Mouse (Mus musculus) kidney, postnatal 36 days (tissue): ENCODE results near the gene Dpyd.

Source experiments
- DNase-seq, 2 experiments: peaks; one replicate each; pipeline ENCODE4 v3.0.0; 2021 to 2022; ENCODE audit warnings: mixed read lengths in 2 of 2

The Dpyd gene

GRCm38 (mm10) chr3:118561554-118562310 lies at the start of gene Dpyd:
TSS of gene Dpyd (plus strand) at chr3:118562129.
- peak; percentile 89 to 91 for DNase-seq

GRCm38 (mm10) chr3:118537676-118538075 lies 24.3 kb upstream of the Dpyd start:
- DNase-seq, result peak in 1 of 2 experiments; percentile 2

- DNase-seq, result no peak
Observed at GRCm38 (mm10) chr3:118541766-118542165, 20.2 kb upstream of the Dpyd start.

GRCm38 (mm10) chr3:118547551-118548210 lies 14.2 kb upstream of the Dpyd start:
- no peak for DNase-seq

GRCm38 (mm10) chr3:118557605-118558004 lies 4.3 kb upstream of the Dpyd start:
- no peak for DNase-seq

- DNase-seq, result peak in 1 of 2 experiments; percentile 12
Observed at GRCm38 (mm10) chr3:118559936-118560335, 2.0 kb upstream of the Dpyd start.

GRCm38 (mm10) chr3:118562311-118562671 lies 362 bp downstream of the Dpyd start:
- peak in 1 of 2 experiments; percentile 22 for DNase-seq

- DNase-seq, result peak; percentile 29 to 58
Observed at GRCm38 (mm10) chr3:118566779-118567178, 4.8 kb downstream of the Dpyd start.

- DNase-seq, result no peak
Observed at GRCm38 (mm10) chr3:118570197-118570596, 8.3 kb downstream of the Dpyd start.

- DNase-seq, result no peak
Observed at GRCm38 (mm10) chr3:118590559-118590958, 28.6 kb downstream of the Dpyd start.

GRCm38 (mm10) chr3:118594864-118595263 lies 32.9 kb downstream of the Dpyd start:
- DNase-seq, result peak; percentile 29 to 62

GRCm38 (mm10) chr3:118595693-118596092 lies 33.8 kb downstream of the Dpyd start:
- no peak for DNase-seq

- DNase-seq, result peak in 1 of 2 experiments; percentile 16
Observed at GRCm38 (mm10) chr3:118601689-118602640, 40.0 kb downstream of the Dpyd start.

GRCm38 (mm10) chr3:118608708-118609107 lies 46.8 kb downstream of the Dpyd start:
- no peak for DNase-seq

- no peak for DNase-seq
Observed at GRCm38 (mm10) chr3:118626455-118627375, 64.8 kb downstream of the Dpyd start.

- DNase-seq, result no peak
Observed at GRCm38 (mm10) chr3:118629737-118630136, 67.8 kb downstream of the Dpyd start.

- DNase-seq, result no peak
Observed at GRCm38 (mm10) chr3:118646024-118646570, 84.2 kb downstream of the Dpyd start.

- no peak for DNase-seq
Observed at GRCm38 (mm10) chr3:118663987-118664692, 102.2 kb downstream of the Dpyd start.

- DNase-seq, result no peak
Observed at GRCm38 (mm10) chr3:118674121-118674745, 112.3 kb downstream of the Dpyd start.

- DNase-seq, result no peak
Observed at GRCm38 (mm10) chr3:118675441-118675840, 113.5 kb downstream of the Dpyd start.
